Mouse (Mus musculus) lung, embryonic 16.5 days (tissue): Measurements from ENCODE around the gene Catsper4. TPM values are rescaled to one million over a fixed set of nuclear protein-coding genes. Genes with fewer than 3 reads are reported as not detected.

Experiments used
- ATAC-seq: fragments of 200-750 bp; cut with Nextera tagmentation; 2 replicates; pipeline ENCODE4 v1.8.0; 2017; ENCODE audit warnings: low read depth, mild to moderate bottlenecking, moderate library complexity
- H3K27ac ChIP-seq: fragments of 300-500 bp; sonication (generic); 2 replicates; pipeline ENCODE4 v1.5.1; 2014; ENCODE audit warnings: mild to moderate bottlenecking, control low read depth, low read length
- H3K27me3 ChIP-seq: fragments of 300-500 bp; sonication (generic); 2 replicates; pipeline ENCODE4 v1.6.1; 2014; ENCODE audit warnings: low read depth, low read length, mixed read lengths; ENCODE audit not compliant: control insufficient read depth, insufficient read depth
- H3K36me3 ChIP-seq: fragments of 300-500 bp; sonication (generic); 2 replicates; pipeline ENCODE4 v1.6.1; 2014; ENCODE audit warnings: low read length; ENCODE audit not compliant: control insufficient read depth, insufficient read depth
- H3K4me1 ChIP-seq: fragments of 300-500 bp; sonication (generic); replicated peaks from 2 replicates; pipeline ENCODE4 v1.6.1; 2014; ENCODE audit warnings: low read length, mixed read lengths; ENCODE audit not compliant: control insufficient read depth, insufficient read depth
- H3K4me2 ChIP-seq: fragments of 300-500 bp; sonication (generic); 2 replicates; pipeline ENCODE4 v1.6.1; 2014; ENCODE audit warnings: low read depth, low read length, control low read depth
- H3K4me3 ChIP-seq: fragments of 300-500 bp; sonication (generic); 2 replicates; pipeline ENCODE4 v1.5.1; 2014; ENCODE audit warnings: mild to moderate bottlenecking, low read length, control low read depth
- H3K9ac ChIP-seq: fragments of 300-500 bp; sonication (generic); 2 replicates; pipeline ENCODE4 v1.6.1; 2014; ENCODE audit warnings: low read length, control low read depth
- H3K9me3 ChIP-seq: fragments of 300-500 bp; sonication (generic); 2 replicates; pipeline ENCODE4 v1.6.1; 2016; ENCODE audit warnings: low read length; ENCODE audit not compliant: control insufficient read depth
- WGBS: fragments of 180-500 bp; shearing (Covaris S2); extraction: QIAGEN DNeasy Blood & Tissue Kit; methylation state at CpG from one replicate; pipeline ENCODE4 v1.1.7; 2014; 5-methylcytosine and 5-hydroxymethylcytosine counted together
- polyA plus RNA-seq: library from polyadenylated mRNA; unstranded; fragments of >200 nt; fragmentation: Nextera tagmentation; extraction: Ambion mirVana; gene quantifications from 2 replicates; pipeline ENCODE4 v1.2.1, GENCODE M21; 2015

The Catsper4 gene
- polyA plus RNA-seq, 1 experiment from 2014 or later = 0.23 TPM

- peak overlapping the region; percentile 86 for H3K4me2 ChIP-seq
- H3K27me3 ChIP-seq = peaks cover 61% of the 10 kb centered on the region
- peak overlapping the region; percentile 51 for H3K4me3 ChIP-seq
- peak overlapping the region; percentile 57 for H3K9ac ChIP-seq
- peaks cover 29% of the 10 kb centered on the region for H3K4me1 ChIP-seq
- H3K36me3 ChIP-seq = no peaks in the 10 kb centered on the region
- 0 out of 2 replicates have a peak, but pooled peaks have one; percentile 6 for ATAC-seq
- peak overlapping the region; percentile 77 for H3K27ac ChIP-seq
- H3K9me3 ChIP-seq = no peaks in the 10 kb centered on the region
- WGBS = 1% methylated on average over 89 of the region's 91 CpGs
These were observed 24.3 kb upstream of the Catsper4 start for GRCm38 (mm10) chr4:134251241-134252130.

- no peak for ATAC-seq
- Histone ChIP-seq H3K4me1 (peaks cover 28% of the 10 kb centered on the region), H3K27ac (no peak overlapping the region), H3K4me2 (peak overlapping the region; percentile 86), H3K27me3 (peaks cover 61% of the 10 kb centered on the region), H3K36me3 (no peaks in the 10 kb centered on the region), H3K9ac (peak overlapping the region; percentile 57), H3K9me3 (no peaks in the 10 kb centered on the region), H3K4me3 (peak overlapping the region; percentile 51)
- 18% methylated on average over 10 of the region's 10 CpGs for WGBS
These were observed 23.7 kb upstream of the Catsper4 start for GRCm38 (mm10) chr4:134250930-134251240.

- H3K4me2 ChIP-seq = peak overlapping the region; percentile 86
- H3K9ac ChIP-seq = peak overlapping the region; percentile 57
- ATAC-seq = no peak
- H3K27ac ChIP-seq = no peak overlapping the region
- H3K36me3 ChIP-seq = no peaks in the 10 kb centered on the region
- 17% methylated on average over 27 of the region's 27 CpGs for WGBS
- peak overlapping the region; percentile 51 for H3K4me3 ChIP-seq
- H3K27me3 ChIP-seq = peaks cover 61% of the 10 kb centered on the region
- H3K9me3 ChIP-seq = no peaks in the 10 kb centered on the region
- H3K4me1 ChIP-seq = peaks cover 30% of the 10 kb centered on the region
These were observed 23.1 kb upstream of the Catsper4 start for GRCm38 (mm10) chr4:134250116-134250929.

- peaks cover 33% of the 10 kb centered on the region for H3K4me1 ChIP-seq
These were observed 22.5 kb upstream of the Catsper4 start for GRCm38 (mm10) chr4:134249651-134250050.

GRCm38 (mm10) chr4:134246719-134247258 lies 19.6 kb upstream of the Catsper4 start, which contains the start of gene Gm30191:
Gm30191 (plus strand) TSS chr4:134246935.
- peak within 1 kb of the TSS; percentile 82 for H3K4me2 ChIP-seq
- H3K4me3 ChIP-seq = peak within 1 kb of the TSS; percentile 88
- ATAC-seq = no peak
- WGBS = 68% methylated on average over 7 of the region's 7 CpGs
- H3K4me1 ChIP-seq = peaks cover 24% of the 10 kb centered on the region
- H3K9me3 ChIP-seq = no peaks in the 10 kb centered on the region
- H3K9ac ChIP-seq = peak within 1 kb of the TSS; percentile 86
- peaks cover 37% of the 10 kb centered on the region for H3K27me3 ChIP-seq
- no peak within 1 kb of the TSS for H3K27ac ChIP-seq
- no peaks in the 10 kb centered on the region for H3K36me3 ChIP-seq

More at GRCm38 (mm10) chr4:134249651-134250050, 22.5 kb upstream of the Catsper4 start:
- WGBS = under 1% methylated on average over 30 of the region's 30 CpGs
- Histone ChIP-seq H3K4me3 (peak overlapping the region; percentile 51), H3K9me3 (no peaks in the 10 kb centered on the region), H3K27me3 (peaks cover 59% of the 10 kb centered on the region), H3K9ac (peak overlapping the region; percentile 57), H3K36me3 (no peaks in the 10 kb centered on the region), H3K27ac (no peak overlapping the region), H3K4me2 (peak overlapping the region; percentile 86)
- ATAC-seq = peak; percentile 67

GRCm38 (mm10) chr4:134246256-134246655 lies 19.1 kb upstream of the Catsper4 start:
- Histone ChIP-seq H3K36me3 (no peaks in the 10 kb centered on the region), H3K4me2 (no peak overlapping the region), H3K9me3 (no peaks in the 10 kb centered on the region), H3K9ac (no peak overlapping the region; the same call in 1 of the 2 replicates), H3K4me3 (no peak overlapping the region), H3K27ac (no peak overlapping the region), H3K4me1 (peaks cover 20% of the 10 kb centered on the region), H3K27me3 (peaks cover 31% of the 10 kb centered on the region)
- 41% methylated on average over 4 of the region's 4 CpGs for WGBS
- no peak for ATAC-seq

- H3K27me3 ChIP-seq = peaks cover 22% of the 10 kb centered on the region
- peaks cover 15% of the 10 kb centered on the region for H3K4me1 ChIP-seq
- no peaks in the 10 kb centered on the region for H3K9me3 ChIP-seq
- no peak within 1 kb of the TSS for H3K27ac ChIP-seq
- WGBS = under 1% methylated on average over 59 of the region's 60 CpGs
- ATAC-seq = peak; percentile 84
- H3K36me3 ChIP-seq = no peaks in the 10 kb centered on the region
- peak within 1 kb of the TSS; percentile 86 for H3K9ac ChIP-seq
- peak within 1 kb of the TSS; percentile 82 for H3K4me2 ChIP-seq
- peak within 1 kb of the TSS; percentile 88 for H3K4me3 ChIP-seq
These were observed 18.1 kb upstream of the Catsper4 start, which contains the start of gene Zfp593 for GRCm38 (mm10) chr4:134245148-134245843. Zfp593 (minus strand) TSS chr4:134245592.

- no peaks in the 10 kb centered on the region for H3K36me3 ChIP-seq
- no peak within 1 kb of the TSS for H3K27ac ChIP-seq
- WGBS = 88% methylated on average over 17 of the region's 17 CpGs
- ATAC-seq = no peak
- H3K9ac ChIP-seq = no peak within 1 kb of the TSS
- peaks cover 13% of the 10 kb centered on the region for H3K4me1 ChIP-seq
- H3K9me3 ChIP-seq = no peaks in the 10 kb centered on the region
- H3K4me2 ChIP-seq = peak within 1 kb of the TSS; percentile 82
- peaks cover 11% of the 10 kb centered on the region for H3K27me3 ChIP-seq
- H3K4me3 ChIP-seq = 0 out of 2 replicates have a peak within 1 kb of the TSS, but pooled peaks have one; percentile 88
These were observed 16.5 kb upstream of the Catsper4 start, which contains the start of gene E130218I03Rik for GRCm38 (mm10) chr4:134243516-134244250. E130218I03Rik (plus strand) TSS chr4:134243662.
